Mouse (Mus musculus) spleen, adult 2 months (tissue): ENCODE results near the gene Cemip2. TPM values are rescaled to one million over a fixed set of nuclear protein-coding genes. Genes with fewer than 3 reads are reported as not detected.

Experiments
- DNase-seq, 2 experiments: peaks; one replicate each; pipeline versions ENCODE4 v3.0.0 to v3.0.0-alpha.2; 2012 to 2021; ENCODE audit warnings: low spot score in 2 of 2, low read depth in 1 of 2
- H3K27ac ChIP-seq: fragments of 200-500 bp; 2 replicates; pipeline ENCODE4 v1.5.1; 2012; ENCODE audit warnings: low read length, inconsistent platforms; ENCODE audit not compliant: insufficient read depth
- H3K27me3 ChIP-seq: fragments of 200-500 bp; 2 replicates; pipeline ENCODE4 v1.6.1; 2012; ENCODE audit warnings: mild to moderate bottlenecking, moderate library complexity, low read length, inconsistent platforms; ENCODE audit not compliant: control insufficient read depth, insufficient read depth
- H3K36me3 ChIP-seq: fragments of 200-500 bp; 2 replicates; pipeline ENCODE4 v1.6.1; 2012; ENCODE audit warnings: mild to moderate bottlenecking, low read length, inconsistent platforms; ENCODE audit not compliant: control insufficient read depth, insufficient read depth
- H3K4me1 ChIP-seq: fragments of 200-500 bp; 2 replicates; pipeline ENCODE4 v1.6.1; 2011; ENCODE audit warnings: inconsistent platforms; ENCODE audit not compliant: control insufficient read depth, insufficient read depth, insufficient read length
- H3K4me3 ChIP-seq: fragments of 200-500 bp; 2 replicates; pipeline ENCODE4 v1.5.1; 2011; ENCODE audit warnings: mild to moderate bottlenecking, inconsistent platforms; ENCODE audit not compliant: insufficient read depth, insufficient read length; ENCODE audit errors: extremely low read depth
- CTCF ChIP-seq: fragments of 200-500 bp; IDR thresholded peaks from 2 replicates; pipeline ENCODE4 v1.5.1; 2011; ENCODE audit warnings: mild to moderate bottlenecking, inconsistent platforms; ENCODE audit not compliant: insufficient read depth, insufficient read length, insufficient replicate concordance; ENCODE audit errors: extremely low read depth
- POLR2A ChIP-seq: fragments of 200-500 bp; IDR thresholded peaks from 2 replicates; pipeline ENCODE4 v1.6.1; 2011; ENCODE audit warnings: low read depth, low read length, inconsistent platforms
- WGBS: fragments of 180-500 bp; shearing (Covaris S2); methylation state at CpG from one replicate; pipeline ENCODE4 v1.1.7; 2018; 5-methylcytosine and 5-hydroxymethylcytosine counted together
- polyA plus RNA-seq: library from polyadenylated mRNA; depleted of rRNA; stranded (reverse); fragments of >200 nt; gene quantifications from 2 replicates; pipeline ENCODE4 v1.2.3, GENCODE M21; 2012

The Cemip2 gene
- polyA plus RNA-seq, 1 experiment, result 2.5 TPM

DNA sequence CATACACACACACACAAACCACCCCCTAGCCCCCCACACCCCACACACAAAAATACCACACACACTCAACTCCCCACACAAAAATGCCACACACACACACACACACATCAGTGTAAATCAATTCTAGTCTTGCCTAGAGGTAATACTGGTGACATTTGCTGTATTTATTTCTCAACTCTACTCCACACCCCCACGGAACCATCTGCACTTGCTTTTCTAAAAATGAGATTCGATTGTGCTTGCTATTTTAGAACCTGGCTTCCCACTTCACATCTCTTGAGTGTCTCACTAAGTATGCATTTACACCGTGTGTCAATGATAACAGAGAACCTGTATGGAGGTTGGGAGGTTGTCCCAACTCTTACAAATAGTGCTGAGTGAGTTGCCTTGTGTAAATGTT lies 13.4 kb upstream of the Cemip2 start:
- no peak for DNase-seq
- Histone ChIP-seq H3K4me1 (no peaks in the 10 kb centered on the region), H3K4me3 (no peak overlapping the region), H3K36me3 (no peaks in the 10 kb centered on the region), H3K27ac (no peak overlapping the region), H3K27me3 (no peaks in the 10 kb centered on the region)
- 76% methylated on average over 3 of the region's 3 CpGs for WGBS
- TF ChIP-seq POLR2A (no peak), CTCF (no peak)

GRCm38 (mm10) chr19:21767500-21768045 lies 10.6 kb upstream of the Cemip2 start:
- WGBS, result 66% methylated on average over 9 of the region's 9 CpGs
- no peak overlapping the region for H3K4me3 ChIP-seq
- no peaks in the 10 kb centered on the region for H3K4me1 ChIP-seq
- H3K27me3 ChIP-seq, result no peaks in the 10 kb centered on the region
- no peaks in the 10 kb centered on the region for H3K36me3 ChIP-seq
- no peak overlapping the region for H3K27ac ChIP-seq
- TF ChIP-seq POLR2A (no peak), CTCF (no peak)
- no peak for DNase-seq

DNA sequence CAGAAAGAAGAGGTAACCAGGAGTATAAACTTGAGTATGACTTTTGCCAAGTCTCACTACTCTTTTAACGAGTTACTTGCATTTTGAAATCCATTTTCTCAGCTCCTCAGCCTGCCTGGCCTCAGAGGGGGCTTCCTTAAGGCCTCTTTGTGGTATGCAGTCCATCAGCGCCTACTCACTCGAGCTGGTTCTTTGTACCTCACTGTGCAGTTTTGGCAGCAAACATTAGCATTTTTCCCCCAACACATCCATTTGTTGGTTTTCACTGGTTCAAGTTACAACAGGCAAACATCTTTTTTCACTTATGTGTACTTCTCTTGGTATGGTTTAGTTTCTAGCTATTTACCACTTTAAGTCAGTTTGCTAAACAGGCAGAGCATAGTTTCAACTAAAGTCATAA lies 8.3 kb upstream of the Cemip2 start:
- no peaks in the 10 kb centered on the region for H3K36me3 ChIP-seq
- no peak overlapping the region for H3K4me3 ChIP-seq
- no peaks in the 10 kb centered on the region for H3K27me3 ChIP-seq
- H3K27ac ChIP-seq, result no peak overlapping the region
- TF ChIP-seq POLR2A (no peak), CTCF (no peak)
- DNase-seq, result no peak
- WGBS, result 82% methylated on average over 3 of the region's 3 CpGs
- H3K4me1 ChIP-seq, result no peaks in the 10 kb centered on the region

- Histone ChIP-seq H3K4me1 (no peaks in the 10 kb centered on the region), H3K27me3 (no peaks in the 10 kb centered on the region), H3K27ac (no peak overlapping the region), H3K4me3 (no peak overlapping the region), H3K36me3 (no peaks in the 10 kb centered on the region)
- TF ChIP-seq POLR2A, result no peak
- no peak for TF ChIP-seq CTCF
- DNase-seq, result no peak
- WGBS, result 68% methylated on average over 1 of the region's 1 CpGs
These were observed 6.6 kb upstream of the Cemip2 start for GRCm38 (mm10) chr19:21771586-21771985.

GRCm38 (mm10) chr19:21773621-21774020 lies 4.5 kb upstream of the Cemip2 start:
- 66% methylated on average over 6 of the region's 6 CpGs for WGBS

GRCm38 (mm10) chr19:21775629-21776028 lies 2.5 kb upstream of the Cemip2 start:
- TF ChIP-seq CTCF (no peak), POLR2A (no peak)
- WGBS, result 89% methylated on average over 4 of the region's 4 CpGs
- H3K27ac ChIP-seq, result no peak overlapping the region
- DNase-seq, result no peak
- H3K4me3 ChIP-seq, result no peak overlapping the region
- H3K4me1 ChIP-seq, result 0 out of 2 replicates have a peak, but pooled peaks cover 4% of the 10 kb centered on the region
- H3K36me3 ChIP-seq, result no peaks in the 10 kb centered on the region
- no peaks in the 10 kb centered on the region for H3K27me3 ChIP-seq

More at GRCm38 (mm10) chr19:21773621-21774020, 4.5 kb upstream of the Cemip2 start:
- DNase-seq, result no peak
- no peak overlapping the region for H3K27ac ChIP-seq
- H3K36me3 ChIP-seq, result no peaks in the 10 kb centered on the region
- TF ChIP-seq POLR2A (no peak), CTCF (no peak)
- 0 out of 2 replicates have a peak, but pooled peaks cover 4% of the 10 kb centered on the region for H3K4me1 ChIP-seq
- no peaks in the 10 kb centered on the region for H3K27me3 ChIP-seq
- H3K4me3 ChIP-seq, result no peak overlapping the region

- Histone ChIP-seq H3K4me1 (0 out of 2 replicates have a peak, but pooled peaks cover 4% of the 10 kb centered on the region), H3K4me3 (no peak overlapping the region), H3K36me3 (no peaks in the 10 kb centered on the region), H3K27me3 (no peaks in the 10 kb centered on the region), H3K27ac (no peak overlapping the region)
- DNase-seq, result no peak
- no peak for TF ChIP-seq CTCF
- TF ChIP-seq POLR2A, result no peak
- WGBS, result 72% methylated on average over 3 of the region's 3 CpGs
These were observed 1.5 kb upstream of the Cemip2 start for GRCm38 (mm10) chr19:21776671-21777070.
